Mouse (Mus musculus) myocyte (in vitro differentiated cells): Measurements from ENCODE around the gene Baz1a.

Source experiments
- CEBPB ChIP-seq: IDR thresholded peaks from 2 replicates; pipeline ENCODE4 v1.6.1; 2011; ENCODE audit warnings: mild to moderate bottlenecking, moderate library complexity; ENCODE audit not compliant: poor library complexity, insufficient read depth, severe bottlenecking
- E2F4 ChIP-seq: IDR thresholded peaks from one replicate; pipeline ENCODE4 v1.6.1; 2011; ENCODE audit warnings: mild to moderate bottlenecking, control low read depth, moderate library complexity; ENCODE audit not compliant: insufficient read depth
- MAX ChIP-seq: IDR thresholded peaks from one replicate; pipeline ENCODE4 v1.6.1; 2011; ENCODE audit warnings: low read depth, mild to moderate bottlenecking, control low read depth
- MYOG ChIP-seq, 3 experiments: IDR thresholded peaks; one replicate each; pipeline ENCODE4 v1.6.1; 2011; ENCODE audit warnings: control low read depth in 2 of 3, low read depth in 2 of 3, mild to moderate bottlenecking in 2 of 3; ENCODE audit not compliant: insufficient read length in 2 of 3, control insufficient read depth in 1 of 3, insufficient read depth in 1 of 3
- POLR2A ChIP-seq: IDR thresholded peaks from one replicate; pipeline ENCODE4 v1.6.1; 2011; ENCODE audit warnings: low read depth, mild to moderate bottlenecking, control low read depth, moderate library complexity; ENCODE audit not compliant: insufficient read length
- USF1 ChIP-seq: IDR thresholded peaks from one replicate; pipeline ENCODE4 v1.6.1; 2011; ENCODE audit warnings: low read depth, mild to moderate bottlenecking, control low read depth, moderate library complexity

GRCm38 (mm10) chr12:54984701-54985256 lies 29.4 kb downstream of the Baz1a start:
- no peak for TF ChIP-seq CEBPB
- no peak for TF ChIP-seq MYOG (IDR thresholded peaks at IDR 0.05; ENCODE audit: control insufficient read depth in 1 of 3, insufficient read depth in 1 of 3, insufficient read length in 2 of 3, low read depth in 2 of 3)
- peak; percentile 74 for TF ChIP-seq POLR2A
- TF ChIP-seq MAX, result no peak
- no peak for TF ChIP-seq USF1
- TF ChIP-seq E2F4, result no peak
